Mouse (Mus musculus) olfactory bulb, adult 2 months (tissue): ENCODE results near the gene Myrf.

Experiments used
- CTCF ChIP-seq: fragments of 200-500 bp; IDR thresholded peaks from 2 replicates; pipeline ENCODE4 v1.5.1; 2012; ENCODE audit warnings: low read depth, mild to moderate bottlenecking, low read length, moderate library complexity; ENCODE audit not compliant: insufficient read depth
- POLR2A ChIP-seq: fragments of 200-500 bp; IDR thresholded peaks from 2 replicates; pipeline ENCODE4 v1.6.1; 2012; ENCODE audit warnings: mild to moderate bottlenecking, low read depth, low read length, moderate library complexity; ENCODE audit not compliant: insufficient read depth

GRCm38 (mm10) chr19:10171846-10172245, 68.7 kb downstream of the Myrf start:
- TF ChIP-seq CTCF (no peak), POLR2A (no peak)
